8 mouse cellular contexts compared by ENCODE assay signal in genomic region chr5:53588421-53589171, GRCm38 (mm10).
DNase-seq lines count a peak whose midpoint lies in the region; ATAC-seq lines count a peak whose summit lies in the region.

No protein-coding gene starts in this region.

- peak overlapping the region; percentile 92 for H3K4me3 ChIP-seq in embryonic facial prominence, embryonic 12.5 days
- peak overlapping the region; percentile 89 for H3K4me3 ChIP-seq in hindbrain, embryonic 14.5 days (replicated peaks; ENCODE audit: low read length)
- peak overlapping the region; percentile 88 for H3K4me3 ChIP-seq in lung, embryonic 16.5 days (ENCODE audit: low read length)

- peak overlapping the region; percentile 68 for H3K27ac ChIP-seq in embryonic facial prominence, embryonic 12.5 days
- peak overlapping the region; percentile 93 for H3K27ac ChIP-seq in hindbrain, embryonic 14.5 days
- H3K27ac ChIP-seq in lung, embryonic 16.5 days (ENCODE audit: low read length), result peak overlapping the region; percentile 93

- H3K4me2 ChIP-seq in embryonic facial prominence, embryonic 12.5 days (replicated peaks), result peak overlapping the region; percentile 91
- H3K4me2 ChIP-seq in hindbrain, embryonic 14.5 days (replicated peaks), result peak overlapping the region; percentile 74
- peak overlapping the region; percentile 96 for H3K4me2 ChIP-seq in lung, embryonic 16.5 days (ENCODE audit: low read depth, low read length)

- 0 out of 2 replicates have a peak, but pooled peaks cover 7% of the 10 kb centered on the region for H3K27me3 ChIP-seq in embryonic facial prominence, embryonic 12.5 days
- no peaks in the 10 kb centered on the region for H3K27me3 ChIP-seq in hindbrain, embryonic 14.5 days (ENCODE audit: control insufficient read depth, insufficient read depth, low read length)
- no peaks in the 10 kb centered on the region for H3K27me3 ChIP-seq in lung, embryonic 16.5 days (ENCODE audit: control insufficient read depth, insufficient read depth, low read depth, low read length)

- peak overlapping the region; percentile 59 for H3K9ac ChIP-seq in embryonic facial prominence, embryonic 12.5 days
- peak overlapping the region; percentile 96 for H3K9ac ChIP-seq in hindbrain, embryonic 14.5 days
- H3K9ac ChIP-seq in lung, embryonic 16.5 days (ENCODE audit: low read length), result peak overlapping the region; percentile 84

- H3K9me3 ChIP-seq in embryonic facial prominence, embryonic 12.5 days, result no peaks in the 10 kb centered on the region
- no peaks in the 10 kb centered on the region for H3K9me3 ChIP-seq in hindbrain, embryonic 14.5 days (ENCODE audit: control insufficient read depth, low read length)
- H3K9me3 ChIP-seq in lung, embryonic 16.5 days (ENCODE audit: control insufficient read depth, low read length), result no peaks in the 10 kb centered on the region

- peak; percentile 85 for DNase-seq in right cerebral cortex, adult 18-20 months
- no peak for DNase-seq in right cerebral cortex, postnatal 14 days
- peak; percentile 81 for DNase-seq in adrenal gland, adult 8-10 months
- DNase-seq in hindbrain, embryonic 14.5 days (ENCODE audit: low spot score), result no peak
- no peak for DNase-seq in urinary bladder, adult 2 months (ENCODE audit: low spot score)

- 2% methylated on average over 34 of the region's 34 CpGs for WGBS in embryonic facial prominence, embryonic 12.5 days
- 2% methylated on average over 34 of the region's 34 CpGs for WGBS in hindbrain, embryonic 14.5 days
- 3% methylated on average over 22 of the region's 34 CpGs for WGBS in lung, embryonic 16.5 days

- peaks cover 19% of the 10 kb centered on the region for H3K4me1 ChIP-seq in embryonic facial prominence, embryonic 12.5 days
- H3K4me1 ChIP-seq in hindbrain, embryonic 14.5 days (replicated peaks; ENCODE audit: control insufficient read depth, insufficient read depth, low read length), result peaks cover 17% of the 10 kb centered on the region
- H3K4me1 ChIP-seq in lung, embryonic 16.5 days (replicated peaks; ENCODE audit: control insufficient read depth, insufficient read depth, low read length), result peaks cover 10% of the 10 kb centered on the region

- ATAC-seq in embryonic facial prominence, embryonic 12.5 days (ENCODE audit: insufficient number of reproducible peaks, insufficient read depth, low FRiP score, low TSS enrichment), result 0 out of 2 replicates have a peak, but pooled peaks have one; percentile 3
- ATAC-seq in hindbrain, embryonic 14.5 days (ENCODE audit: low FRiP score), result no peak
- no peak; the same call in 1 of the 2 replicates for ATAC-seq in lung, embryonic 16.5 days (ENCODE audit: low read depth)
- ATAC-seq in neutrophil, adult 5-6 weeks (ENCODE audit: extremely low read depth, insufficient number of reproducible peaks, low FRiP score, poor library complexity, severe bottlenecking), result peak; percentile 23; the same call in 1 of the 2 replicates

- H3K36me3 ChIP-seq in embryonic facial prominence, embryonic 12.5 days, result no peaks in the 10 kb centered on the region
- H3K36me3 ChIP-seq in hindbrain, embryonic 14.5 days (replicated peaks; ENCODE audit: control insufficient read depth, insufficient read depth), result no peaks in the 10 kb centered on the region
- H3K36me3 ChIP-seq in lung, embryonic 16.5 days (ENCODE audit: control insufficient read depth, insufficient read depth, low read length), result no peaks in the 10 kb centered on the region

Comparison
In these comparisons a context has a peak if more than half of its experiments do, and no peak if none do; other contexts are left out.
1. DNase-seq: peak in right cerebral cortex, adult 18-20 months (single experiment) and adrenal gland, adult 8-10 months (single experiment); none in right cerebral cortex, postnatal 14 days (single experiment), hindbrain, embryonic 14.5 days (single experiment) and urinary bladder, adult 2 months (single experiment).
2. ATAC-seq: peak in embryonic facial prominence, embryonic 12.5 days (single experiment) and neutrophil, adult 5-6 weeks (single experiment); none in hindbrain, embryonic 14.5 days (single experiment) and lung, embryonic 16.5 days (single experiment).
3. Peak in every context shown above with its lines, with median percentiles within 50 percentile points of each other: H3K27ac ChIP-seq, H3K4me2 ChIP-seq, H3K4me3 ChIP-seq and H3K9ac ChIP-seq.